Mouse (Mus musculus): Measurements from ENCODE around the gene Hist2h2be. TPM values are rescaled to one million over a fixed set of nuclear protein-coding genes. Genes with fewer than 3 reads are reported as not detected.

Hist2h2be gene
- polyA plus RNA-seq, 1 experiment from 2014 or later: 3.5 TPM

Other genes starting within 250 kb of the Hist2h2be start
- 4.0 TPM for gene Plekho1, start 225.1 kb upstream of the Hist2h2be start, polyA plus RNA-seq (2017; shearing (Covaris generic))
- gene Vps45, start 162.7 kb upstream of the Hist2h2be start, polyA plus RNA-seq (2017; shearing (Covaris generic)): 15.4 TPM
- 14.3 TPM for gene Otud7b, start 116.6 kb upstream of the Hist2h2be start, polyA plus RNA-seq (2017; shearing (Covaris generic))
- 0.44 TPM for gene Mtmr11, start 59.1 kb upstream of the Hist2h2be start, polyA plus RNA-seq (2017; shearing (Covaris generic))
- 153 TPM for gene Sf3b4, start 48.8 kb upstream of the Hist2h2be start, polyA plus RNA-seq (2017; shearing (Covaris generic))
- 3.7 TPM for gene Sv2a, start 40.0 kb upstream of the Hist2h2be start, polyA plus RNA-seq (2017; shearing (Covaris generic))
- 16.8 TPM for gene Bola1, start 1.4 kb upstream of the Hist2h2be start, polyA plus RNA-seq (2017; shearing (Covaris generic))
- gene Hist2h2ab, start 1.3 kb upstream of the Hist2h2be start, polyA plus RNA-seq (2017; shearing (Covaris generic)): 4.5 TPM
- 10.4 TPM for gene Hist2h2ac, start 239 bp upstream of the Hist2h2be start, polyA plus RNA-seq (2017; shearing (Covaris generic))
- gene Hist2h3c2, start 18.0 kb downstream of the Hist2h2be start, polyA plus RNA-seq (2017; shearing (Covaris generic)): not detected
- 70.3 TPM for gene Hist2h2aa2, start 19.2 kb downstream of the Hist2h2be start, polyA plus RNA-seq (2017; shearing (Covaris generic))
- gene Hist2h2aa1, start 24.4 kb downstream of the Hist2h2be start, polyA plus RNA-seq (2017; shearing (Covaris generic)): 7.7 TPM
- gene Hist2h3c1, start 25.6 kb downstream of the Hist2h2be start, polyA plus RNA-seq (2017; shearing (Covaris generic)): not detected
- gene Hist2h4, start 42.2 kb downstream of the Hist2h2be start, polyA plus RNA-seq (2017; shearing (Covaris generic)): 4.9 TPM
- 7.5 TPM for gene Hist2h3b, start 47.5 kb downstream of the Hist2h2be start, polyA plus RNA-seq (2017; shearing (Covaris generic))
- gene Hist2h2bb, start 48.6 kb downstream of the Hist2h2be start, polyA plus RNA-seq (2017; shearing (Covaris generic)): 11.2 TPM
- gene Fcgr1, start 72.8 kb downstream of the Hist2h2be start, polyA plus RNA-seq (2017; shearing (Covaris generic)): not detected
- gene BC107364, start 231.2 kb downstream of the Hist2h2be start, polyA plus RNA-seq (2017; shearing (Covaris generic)): not detected

Measured in naive thymus-derived CD4-positive, alpha-beta T cell, adult 5 months (primary cell).